Mouse (Mus musculus): Measurements from ENCODE around the gene Kif26b.

DNA sequence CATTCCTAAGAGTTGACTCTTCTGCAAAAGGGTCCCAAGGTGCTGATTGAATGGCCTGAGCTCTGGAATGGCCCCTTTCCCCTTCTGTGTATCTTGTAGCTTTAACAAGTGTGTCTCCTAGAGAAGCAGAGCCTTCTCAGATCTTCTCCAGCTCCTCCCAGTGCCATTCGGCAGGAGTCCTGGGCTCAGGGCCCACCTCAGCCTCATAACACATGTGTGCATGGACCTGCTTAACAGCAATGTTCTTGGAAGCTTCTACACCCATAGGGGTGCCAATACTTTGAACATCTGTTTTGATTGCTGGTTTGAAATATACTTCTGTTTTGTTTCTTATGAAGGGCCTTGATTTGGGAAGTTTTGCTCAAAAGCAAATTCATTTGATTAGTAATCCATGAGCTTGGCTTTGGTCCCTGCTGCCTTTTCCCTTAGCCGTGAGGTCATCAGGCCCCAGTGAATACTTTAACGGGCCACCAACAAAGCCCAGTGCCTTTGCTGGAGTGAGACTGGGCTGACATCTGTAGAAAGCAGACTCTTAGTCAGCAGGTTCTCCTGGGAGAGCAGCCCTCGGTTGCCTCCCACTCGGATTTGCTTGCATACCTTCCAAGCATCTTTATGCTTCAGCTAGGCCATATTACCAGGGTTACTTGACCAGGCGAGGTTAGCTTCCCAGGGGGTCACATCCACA lies 405.2 kb downstream of the Kif26b start:
- no peak for TF ChIP-seq POLR2A (IDR thresholded peaks at IDR 0.05; ENCODE audit: borderline replicate concordance, low read depth, low read length)
- no peak for TF ChIP-seq CTCF (IDR thresholded peaks at IDR 0.05; ENCODE audit: low read depth, low read length)
